Mouse (Mus musculus) neural tube, embryonic 11.5 days (tissue): ENCODE measurements at regions not wholly inside any gene's neighbourhood (a gene's known extent, or its start where the extent isn't known, plus 50 kb on each side); places are given as distances from the start of the nearest gene placed in this dataset.

Experiments used
- ATAC-seq: fragments of 200-750 bp; cut with Nextera tagmentation; 2 replicates; pipeline ENCODE4 v1.8.0; 2017; ENCODE audit warnings: moderate number of reproducible peaks, mild to moderate bottlenecking, moderate TSS enrichment, moderate library complexity; ENCODE audit not compliant: insufficient read depth, low FRiP score, low TSS enrichment
- DNase-seq: peaks from one replicate; pipeline ENCODE4 v3.0.0-alpha.2; 2015; ENCODE audit warnings: low spot score
- H3K27ac ChIP-seq: fragments of 300-500 bp; sonication (generic); 2 replicates; pipeline ENCODE4 v1.5.1; 2014; ENCODE audit warnings: low read depth, mild to moderate bottlenecking, low read length
- H3K27me3 ChIP-seq: fragments of 300-500 bp; sonication (generic); 2 replicates; pipeline ENCODE4 v1.6.1; 2014; ENCODE audit warnings: mild to moderate bottlenecking, low read length, mixed read lengths; ENCODE audit not compliant: control insufficient read depth, insufficient read depth
- H3K36me3 ChIP-seq: fragments of 300-500 bp; sonication (generic); 2 replicates; pipeline ENCODE4 v1.6.1; 2014; ENCODE audit warnings: mild to moderate bottlenecking, low read length, moderate library complexity, mixed read lengths; ENCODE audit not compliant: control insufficient read depth, insufficient read depth
- H3K4me1 ChIP-seq: fragments of 300-500 bp; sonication (generic); 2 replicates; pipeline ENCODE4 v1.6.1; 2014; ENCODE audit warnings: low read length, mixed read lengths; ENCODE audit not compliant: control insufficient read depth, insufficient read depth
- H3K4me2 ChIP-seq: fragments of 300-500 bp; sonication (generic); 2 replicates; pipeline ENCODE4 v1.6.1; 2014; ENCODE audit warnings: low read depth, mild to moderate bottlenecking, moderate library complexity
- H3K4me3 ChIP-seq: fragments of 300-500 bp; sonication (generic); 2 replicates; pipeline ENCODE4 v1.5.1; 2014; ENCODE audit warnings: low read depth, low read length
- H3K9ac ChIP-seq: fragments of 300-500 bp; sonication (generic); 2 replicates; pipeline ENCODE4 v1.6.1; 2014; ENCODE audit warnings: mild to moderate bottlenecking, low read length
- H3K9me3 ChIP-seq: fragments of 300-500 bp; sonication (generic); 2 replicates; pipeline ENCODE4 v1.6.1; 2016; ENCODE audit warnings: low read length; ENCODE audit not compliant: control insufficient read depth
- WGBS: fragments of 180-500 bp; shearing (Covaris S2); extraction: QIAGEN DNeasy Blood & Tissue Kit; methylation state at CpG from one replicate; pipeline ENCODE4 v1.1.7; 2014; 5-methylcytosine and 5-hydroxymethylcytosine counted together

GRCm38 (mm10) chr9:32924333-32924886, 288.4 kb downstream of the Ets1 start:
- no peaks in the 10 kb centered on the region for H3K9me3 ChIP-seq
- no peaks in the 10 kb centered on the region for H3K4me1 ChIP-seq
- ATAC-seq, result no peak
- H3K36me3 ChIP-seq, result no peaks in the 10 kb centered on the region
- no peak overlapping the region for H3K4me3 ChIP-seq
- no peak overlapping the region for H3K9ac ChIP-seq
- no peak for DNase-seq
- no peaks in the 10 kb centered on the region for H3K27me3 ChIP-seq
- no peak overlapping the region for H3K27ac ChIP-seq
- H3K4me2 ChIP-seq, result no peak overlapping the region
- whole genome bisulfite sequencing, result 91% methylated on average over 7 of the region's 7 CpGs

- H3K4me3 ChIP-seq, result no peak overlapping the region
- DNase-seq (no peak), ATAC-seq (no peak)
- no peaks in the 10 kb centered on the region for H3K4me1 ChIP-seq
- H3K9me3 ChIP-seq, result no peaks in the 10 kb centered on the region
- no peak overlapping the region for H3K4me2 ChIP-seq
- H3K27me3 ChIP-seq, result no peaks in the 10 kb centered on the region
- H3K27ac ChIP-seq, result no peak overlapping the region
- H3K9ac ChIP-seq, result no peak overlapping the region
- WGBS, result 87% methylated on average over 6 of the region's 6 CpGs
- H3K36me3 ChIP-seq, result no peaks in the 10 kb centered on the region
Measured at GRCm38 (mm10) chr9:32925036-32925435, 289.0 kb downstream of the Ets1 start.

DNA sequence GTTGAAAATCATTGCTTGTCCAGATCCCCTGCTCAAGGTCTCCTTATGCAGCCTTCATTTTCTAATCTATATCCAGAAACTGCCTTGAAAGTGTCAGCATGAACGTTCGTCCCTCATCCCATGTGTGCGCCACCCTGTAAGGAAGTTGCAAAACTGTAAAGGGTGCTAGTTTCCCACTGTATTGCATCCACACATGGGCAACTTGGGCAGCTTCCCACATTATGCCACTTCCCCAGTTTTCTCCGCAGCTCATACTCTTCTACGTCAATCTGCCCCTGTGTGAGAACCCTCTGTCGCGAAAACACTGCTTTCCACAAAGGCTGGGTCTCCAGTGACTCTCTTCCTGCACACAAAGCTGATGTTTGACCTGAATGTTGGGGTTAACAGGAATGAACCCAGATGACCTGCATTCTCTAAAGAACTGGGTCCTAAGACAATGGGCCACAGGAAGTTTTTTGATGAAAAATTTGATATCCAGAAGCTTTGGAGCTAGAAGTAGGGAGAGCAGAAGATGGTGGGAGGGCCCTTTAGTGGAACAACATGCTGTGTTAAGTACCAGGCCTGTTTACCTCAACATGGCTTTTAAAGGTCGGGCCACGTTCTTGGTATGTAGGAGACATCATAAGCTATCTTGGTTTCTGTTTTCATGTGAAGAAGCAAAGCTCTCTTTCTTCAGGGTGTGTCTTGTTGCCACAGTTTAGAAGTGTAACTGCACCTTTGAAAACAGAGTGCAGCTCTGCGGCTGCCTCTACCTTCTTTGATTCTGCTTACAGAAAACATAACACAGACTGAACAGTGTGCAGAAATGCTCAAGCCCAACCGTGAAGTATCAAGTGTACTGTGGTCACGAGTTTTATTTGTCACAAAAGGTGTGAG, 289.9 kb downstream of the Ets1 start:
- DNase-seq, result no peak
- H3K4me3 ChIP-seq, result no peak overlapping the region
- H3K36me3 ChIP-seq, result no peaks in the 10 kb centered on the region
- ATAC-seq, result no peak
- WGBS, result 83% methylated on average over 12 of the region's 12 CpGs
- no peaks in the 10 kb centered on the region for H3K9me3 ChIP-seq
- H3K4me2 ChIP-seq, result no peak overlapping the region
- H3K27ac ChIP-seq, result no peak overlapping the region
- H3K4me1 ChIP-seq, result no peaks in the 10 kb centered on the region
- H3K27me3 ChIP-seq, result no peaks in the 10 kb centered on the region
- H3K9ac ChIP-seq, result no peak overlapping the region

GRCm38 (mm10) chr9:32927656-32928055, 291.6 kb downstream of the Ets1 start:
- Histone ChIP-seq H3K4me3 (no peak overlapping the region), H3K36me3 (no peaks in the 10 kb centered on the region), H3K27ac (no peak overlapping the region), H3K4me2 (no peak overlapping the region), H3K9me3 (no peaks in the 10 kb centered on the region), H3K9ac (no peak overlapping the region), H3K4me1 (no peaks in the 10 kb centered on the region), H3K27me3 (no peaks in the 10 kb centered on the region)
- ATAC-seq, result no peak
- no peak for DNase-seq
- 81% methylated on average over 1 of the region's 1 CpGs for WGBS

GRCm38 (mm10) chr9:32928289-32929000, 292.4 kb downstream of the Ets1 start:
- no peak overlapping the region for H3K27ac ChIP-seq
- DNase-seq (no peak), ATAC-seq (no peak)
- 92% methylated on average over 8 of the region's 8 CpGs for WGBS
- no peaks in the 10 kb centered on the region for H3K27me3 ChIP-seq
- H3K36me3 ChIP-seq, result no peaks in the 10 kb centered on the region
- no peaks in the 10 kb centered on the region for H3K4me1 ChIP-seq
- no peak overlapping the region for H3K4me2 ChIP-seq
- H3K9me3 ChIP-seq, result no peaks in the 10 kb centered on the region
- no peak overlapping the region for H3K9ac ChIP-seq
- no peak overlapping the region for H3K4me3 ChIP-seq

- Histone ChIP-seq H3K9me3 (no peaks in the 10 kb centered on the region), H3K4me3 (no peak overlapping the region), H3K36me3 (no peaks in the 10 kb centered on the region), H3K4me2 (no peak overlapping the region), H3K27me3 (no peaks in the 10 kb centered on the region), H3K9ac (no peak overlapping the region), H3K4me1 (no peaks in the 10 kb centered on the region), H3K27ac (no peak overlapping the region)
- no peak for ATAC-seq
- 78% methylated on average over 1 of the region's 1 CpGs for WGBS
- DNase-seq, result no peak
Measured at GRCm38 (mm10) chr9:32929331-32929730, 293.3 kb downstream of the Ets1 start.

DNA sequence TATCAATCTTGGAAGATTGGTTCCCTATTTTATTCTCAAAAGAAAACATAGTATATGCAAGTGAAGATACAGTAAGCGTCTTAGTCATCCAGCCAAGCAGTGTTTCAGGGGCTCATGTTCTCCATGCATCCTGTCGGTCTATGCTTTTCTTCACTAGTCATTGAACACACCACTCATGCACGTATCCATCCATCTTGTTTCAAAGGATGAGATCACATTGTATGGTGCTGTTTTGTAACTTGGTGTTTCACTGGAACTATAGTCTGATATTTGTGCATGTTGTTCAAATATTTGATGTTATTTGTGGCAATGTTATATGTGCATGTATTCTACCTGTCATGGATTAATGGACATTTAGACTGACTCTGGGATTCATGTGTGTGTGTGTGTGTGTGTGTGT, 293.8 kb downstream of the Ets1 start:
- ATAC-seq (no peak), DNase-seq (no peak)
- no peak overlapping the region for H3K4me3 ChIP-seq
- H3K9ac ChIP-seq, result no peak overlapping the region
- H3K27ac ChIP-seq, result no peak overlapping the region
- 87% methylated on average over 3 of the region's 3 CpGs for WGBS
- no peaks in the 10 kb centered on the region for H3K9me3 ChIP-seq
- H3K36me3 ChIP-seq, result no peaks in the 10 kb centered on the region
- H3K27me3 ChIP-seq, result no peaks in the 10 kb centered on the region
- H3K4me2 ChIP-seq, result no peak overlapping the region
- no peaks in the 10 kb centered on the region for H3K4me1 ChIP-seq

- Histone ChIP-seq H3K9me3 (no peaks in the 10 kb centered on the region), H3K4me2 (no peak overlapping the region), H3K9ac (no peak overlapping the region), H3K27me3 (no peaks in the 10 kb centered on the region), H3K4me1 (no peaks in the 10 kb centered on the region), H3K27ac (no peak overlapping the region), H3K36me3 (no peaks in the 10 kb centered on the region), H3K4me3 (no peak overlapping the region)
- no peak for ATAC-seq
- no peak for DNase-seq
- 71% methylated on average over 10 of the region's 10 CpGs for WGBS
Measured at GRCm38 (mm10) chr9:32931266-32932005, 295.4 kb downstream of the Ets1 start.
